Mouse (Mus musculus) layer of hippocampus, postnatal 36 days (tissue): ENCODE results near the gene Brd3. TPM values are rescaled to one million over a fixed set of nuclear protein-coding genes. Genes with fewer than 3 reads are reported as not detected.
"Not testable (repeated sequence)": the region's sequence is repeated elsewhere in the genome, so short reads cannot be mapped to it uniquely, and the experiment has no call there.

Experiments used
- DNase-seq, 2 experiments: peaks; one replicate each; pipeline ENCODE4 v3.0.0; 2022
- total RNA-seq, 2 experiments: library from RNA; stranded (reverse); gene quantifications; 2 replicates each; pipeline ENCODE4 v1.2.3; 2021

Gene Brd3
- total RNA-seq = 10 to 100 TPM; 54.5 to 56.6 TPM

GRCm38 (mm10) chr2:27507562-27507961 lies at the start of gene Brd3:
TSS of gene Brd3 (minus strand) at chr2:27507662.
- DNase-seq = no peak

- DNase-seq = no peak
Observed at GRCm38 (mm10) chr2:27556921-27557320, 49.5 kb upstream of the Brd3 start.

GRCm38 (mm10) chr2:27554308-27554707 lies 46.8 kb upstream of the Brd3 start:
- no peak for DNase-seq

GRCm38 (mm10) chr2:27552620-27553287 lies 45.3 kb upstream of the Brd3 start:
- peak; percentile 67 to 77 for DNase-seq

- no peak for DNase-seq
Observed at GRCm38 (mm10) chr2:27548664-27549369, 41.4 kb upstream of the Brd3 start.

- DNase-seq = no peak
Observed at GRCm38 (mm10) chr2:27547986-27548385, 40.5 kb upstream of the Brd3 start.

GRCm38 (mm10) chr2:27547326-27547725 lies 39.9 kb upstream of the Brd3 start:
- no peak for DNase-seq

GRCm38 (mm10) chr2:27546041-27546440 lies 38.6 kb upstream of the Brd3 start:
- not testable (repeated sequence) for DNase-seq

- not testable (repeated sequence) for DNase-seq
Observed at GRCm38 (mm10) chr2:27545517-27545916, 38.1 kb upstream of the Brd3 start.

GRCm38 (mm10) chr2:27544613-27545012 lies 37.2 kb upstream of the Brd3 start:
- DNase-seq = no peak

GRCm38 (mm10) chr2:27541225-27541624 lies 33.8 kb upstream of the Brd3 start:
- DNase-seq = no peak

- DNase-seq = no peak
Observed at GRCm38 (mm10) chr2:27540515-27540836, 33.0 kb upstream of the Brd3 start.

GRCm38 (mm10) chr2:27539772-27540514 lies 32.5 kb upstream of the Brd3 start:
- peak; percentile 98 to 99 for DNase-seq

- DNase-seq = no peak
Observed at GRCm38 (mm10) chr2:27539336-27539735, 31.9 kb upstream of the Brd3 start.

GRCm38 (mm10) chr2:27538455-27539330 lies 31.2 kb upstream of the Brd3 start:
- DNase-seq = not testable (repeated sequence)

- DNase-seq = no peak
Observed at GRCm38 (mm10) chr2:27518283-27518682, 10.8 kb upstream of the Brd3 start.

- no peak for DNase-seq
Observed at GRCm38 (mm10) chr2:27516289-27516688, 8.8 kb upstream of the Brd3 start.

GRCm38 (mm10) chr2:27515341-27516166 lies 8.1 kb upstream of the Brd3 start:
- no peak for DNase-seq

GRCm38 (mm10) chr2:27514639-27515328 lies 7.3 kb upstream of the Brd3 start, which contains the start of gene Wdr5:
TSS of gene Wdr5 (plus strand) at chr2:27515157.
- DNase-seq = peak; percentile 96 to 99

GRCm38 (mm10) chr2:27513861-27514260 lies 6.4 kb upstream of the Brd3 start:
- no peak for DNase-seq

GRCm38 (mm10) chr2:27512909-27513308 lies 5.4 kb upstream of the Brd3 start:
- DNase-seq = no peak
